Mouse (Mus musculus) bone marrow, adult 2 months (tissue): Measurements from ENCODE around the gene Wdr1.

Source experiments
- CTCF ChIP-seq: fragments of 200-500 bp; IDR thresholded peaks from 2 replicates; pipeline ENCODE4 v1.5.1; 2011; ENCODE audit warnings: low read length, control low read depth; ENCODE audit not compliant: control insufficient read depth, insufficient read depth
- POLR2A ChIP-seq: fragments of 200-500 bp; IDR thresholded peaks from 2 replicates; pipeline ENCODE4 v1.6.1; 2011; ENCODE audit warnings: low read depth, mild to moderate bottlenecking, control low read depth, low read length, borderline replicate concordance; ENCODE audit not compliant: control insufficient read depth

DNA sequence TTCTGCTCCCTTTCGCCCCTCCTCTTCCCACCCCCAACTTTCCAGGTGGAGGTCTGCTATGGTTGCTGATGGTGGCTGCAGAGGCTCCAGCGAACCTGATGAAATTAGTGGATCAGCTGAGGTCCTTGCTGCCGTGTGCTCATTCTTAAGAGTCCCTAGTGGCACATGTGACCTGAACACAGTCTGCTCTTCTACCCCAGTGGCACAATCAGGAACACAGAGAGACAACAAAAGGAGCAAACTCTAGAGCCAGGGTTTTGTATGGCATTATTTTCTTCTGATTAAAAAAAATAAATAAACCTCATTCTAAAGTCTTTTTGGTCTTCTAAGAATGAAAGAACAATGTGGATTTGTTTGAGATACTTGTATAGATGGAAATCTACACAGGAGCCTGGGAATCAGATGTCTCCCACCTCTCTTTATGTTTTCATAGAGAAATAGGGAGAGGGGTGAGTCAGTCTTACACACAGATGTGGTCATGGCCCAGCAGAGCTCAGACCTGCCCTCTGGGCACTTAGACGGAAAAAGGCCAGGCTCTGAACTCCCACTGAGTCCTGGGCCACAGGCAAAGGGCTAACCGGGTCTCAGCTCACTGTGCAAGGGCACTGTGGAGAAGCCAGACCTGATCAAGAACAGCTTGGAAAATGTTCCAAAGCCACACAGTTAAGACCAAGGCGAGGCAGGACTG is 58.1 kb downstream of the Wdr1 start:
- no peak for TF ChIP-seq POLR2A
- TF ChIP-seq CTCF = no peak
